In the genomic region with DNA sequence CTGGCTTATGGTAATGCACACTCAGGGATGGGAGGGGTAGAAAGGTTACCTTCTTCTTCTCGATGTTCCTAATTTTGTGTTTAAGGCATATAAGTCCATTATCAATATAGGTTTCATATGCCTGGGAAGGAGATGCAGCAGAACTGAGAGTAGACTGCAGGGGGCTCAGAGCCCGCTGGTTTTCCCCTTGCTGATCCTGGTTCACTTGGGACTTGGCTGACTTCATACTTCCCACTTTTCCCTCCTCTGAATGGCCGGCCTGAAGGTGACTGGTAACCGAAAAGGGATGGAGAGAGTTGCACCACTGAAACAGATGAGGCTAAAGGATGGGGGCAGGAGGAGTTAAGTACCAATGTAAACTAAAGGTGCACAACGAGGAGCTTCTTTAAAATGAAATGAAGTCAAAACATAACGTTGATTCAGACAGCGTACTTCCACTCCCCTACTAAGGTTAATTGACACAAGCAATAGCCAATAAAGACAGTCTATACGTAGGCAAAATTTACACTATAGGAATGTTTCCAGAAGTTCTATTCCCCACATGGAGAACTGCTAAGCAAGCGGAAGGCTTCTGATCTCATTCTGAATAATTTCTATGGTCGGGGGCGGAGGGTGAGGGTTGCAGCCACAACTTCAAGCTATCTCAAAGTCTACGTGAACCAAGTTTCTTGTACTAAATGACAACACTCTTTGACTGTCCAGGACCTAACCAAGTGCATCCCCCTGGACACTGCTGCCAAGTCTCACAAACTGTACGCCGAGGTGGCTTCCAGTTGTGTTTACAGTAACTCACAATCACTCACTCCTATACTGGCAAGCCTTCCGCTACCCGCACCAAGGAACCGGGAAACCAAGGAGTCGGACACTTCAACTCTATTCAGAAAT, we compare ENCODE assay signal across 7 mouse cellular contexts. TPM values are rescaled to one million over a fixed set of nuclear protein-coding genes. Genes with fewer than 3 reads are reported as not detected.
DNase-seq lines count a peak whose midpoint lies in the region; ATAC-seq and TF ChIP-seq lines count a peak whose summit lies in the region.

No protein-coding gene starts in this region.

- H3K4me3 ChIP-seq in lung, embryonic 14.5 days (ENCODE audit: low read depth, low read length), result peak overlapping the region; percentile 69
- H3K4me3 ChIP-seq in forebrain, postnatal 0 days (ENCODE audit: low read depth, low read length), result peak overlapping the region; percentile 70
- H3K4me3 ChIP-seq in midbrain, embryonic 13.5 days (replicated peaks), result peak overlapping the region; percentile 77

- H3K9ac ChIP-seq in lung, embryonic 14.5 days, result peak overlapping the region; percentile 72
- H3K9ac ChIP-seq in forebrain, postnatal 0 days, result peak overlapping the region; percentile 72
- peak overlapping the region; percentile 83 for H3K9ac ChIP-seq in midbrain, embryonic 13.5 days (replicated peaks)

- peak; percentile 64 for DNase-seq in lung, embryonic 14.5 days
- no peak for DNase-seq in lung, postnatal 4 days
- peak; percentile 30 for DNase-seq in brain, adult 2 months (ENCODE audit: low read depth, low spot score)
- DNase-seq in forebrain, postnatal 0 days, result peak; percentile 4
- DNase-seq in left cerebral cortex, postnatal 10 days (ENCODE audit: extremely low spot score in 1 of 2, low spot score in 2 of 2), result peak; percentile 4 to 16
- DNase-seq in urinary bladder, postnatal 4 days (ENCODE audit: low spot score in 2 of 2), result no peak

- no peaks in the 10 kb centered on the region for H3K36me3 ChIP-seq in lung, embryonic 14.5 days (ENCODE audit: insufficient read depth)
- no peaks in the 10 kb centered on the region for H3K36me3 ChIP-seq in forebrain, postnatal 0 days (ENCODE audit: insufficient read depth)
- H3K36me3 ChIP-seq in midbrain, embryonic 13.5 days, result no peaks in the 10 kb centered on the region

- no peaks in the 10 kb centered on the region for H3K9me3 ChIP-seq in lung, embryonic 14.5 days (ENCODE audit: low read depth, low read length)
- H3K9me3 ChIP-seq in forebrain, postnatal 0 days (ENCODE audit: low read length), result no peaks in the 10 kb centered on the region
- no peaks in the 10 kb centered on the region for H3K9me3 ChIP-seq in midbrain, embryonic 13.5 days

- H3K4me2 ChIP-seq in lung, embryonic 14.5 days, result peak overlapping the region; percentile 72
- H3K4me2 ChIP-seq in forebrain, postnatal 0 days (ENCODE audit: low read depth), result peak overlapping the region; percentile 92
- peak overlapping the region; percentile 90 for H3K4me2 ChIP-seq in midbrain, embryonic 13.5 days (replicated peaks)

- intact Hi-C loops in left cerebral cortex, postnatal 10 days (cut with DNase I), result no loop called here

- TF ChIP-seq CTCF in lung, embryonic 14.5 days (IDR thresholded peaks at IDR 0.05; ENCODE audit: low read depth), result peak; percentile 35
- 0 out of 2 replicates have a peak, but pooled peaks have one; percentile 31 for TF ChIP-seq CTCF in forebrain, postnatal 0 days (IDR thresholded peaks at IDR 0.05; ENCODE audit: low read depth)

- WGBS in lung, embryonic 14.5 days, result 8% methylated on average over 18 of the region's 18 CpGs
- 14% methylated on average over 18 of the region's 18 CpGs for WGBS in forebrain, postnatal 0 days
- 16% methylated on average over 18 of the region's 18 CpGs for WGBS in midbrain, embryonic 13.5 days

- H3K27ac ChIP-seq in lung, embryonic 14.5 days (ENCODE audit: low read depth), result peak overlapping the region; percentile 83; the same call in 1 of the 2 replicates
- peak overlapping the region; percentile 87; the same call in 1 of the 2 replicates for H3K27ac ChIP-seq in forebrain, postnatal 0 days (ENCODE audit: low read depth, low read length)
- H3K27ac ChIP-seq in midbrain, embryonic 13.5 days, result peak overlapping the region; percentile 92; the same call in 1 of the 2 replicates

- no peaks in the 10 kb centered on the region for H3K27me3 ChIP-seq in lung, embryonic 14.5 days (ENCODE audit: insufficient read depth, low read length)
- H3K27me3 ChIP-seq in forebrain, postnatal 0 days (ENCODE audit: insufficient read depth, low read length), result no peaks in the 10 kb centered on the region
- no peaks in the 10 kb centered on the region for H3K27me3 ChIP-seq in midbrain, embryonic 13.5 days

- ATAC-seq in lung, embryonic 14.5 days (ENCODE audit: insufficient read depth), result peak; percentile 4
- ATAC-seq in forebrain, postnatal 0 days, result no peak
- no peak; the same call in 1 of the 2 replicates for ATAC-seq in midbrain, embryonic 13.5 days

- H3K4me1 ChIP-seq in lung, embryonic 14.5 days (ENCODE audit: insufficient read depth), result no peaks in the 10 kb centered on the region
- no peaks in the 10 kb centered on the region; the same call in 1 of the 2 replicates for H3K4me1 ChIP-seq in forebrain, postnatal 0 days (ENCODE audit: insufficient read depth)
- peaks cover 10% of the 10 kb centered on the region for H3K4me1 ChIP-seq in midbrain, embryonic 13.5 days (replicated peaks)

RNA-seq across cellular contexts. Expression of a gene that starts 0.9 kb away (rescaled TPM):
- 10.4 and 11.2 TPM in 2 replicates for polyA plus RNA-seq in lung, embryonic 14.5 days (2014; fragmentation: Nextera tagmentation; extraction: Ambion mirVana)
- total RNA-seq in forebrain, postnatal 0 days (2014; rRNA removed), result 9.9 and 16.9 TPM in 2 replicates
- 2.3 and 4.1 TPM in 2 replicates for polyA plus RNA-seq in forebrain, postnatal 0 days (2015; fragmentation: Nextera tagmentation; extraction: Ambion mirVana)
- 1 to 10 TPM; 6.2 to 8.0 TPM for total RNA-seq in left cerebral cortex, postnatal 10 days (2021)
- 14.5 and 17.1 TPM in 2 replicates for polyA plus RNA-seq in midbrain, embryonic 13.5 days (2015; fragmentation: Nextera tagmentation; extraction: Ambion mirVana)

RNA-seq across cellular contexts. Expression of a gene that starts 51.1 kb away (rescaled TPM):
- polyA plus RNA-seq in lung, embryonic 14.5 days (2014; fragmentation: Nextera tagmentation; extraction: Ambion mirVana), result 150 and 151 TPM in 2 replicates
- 21.8 and 25.3 TPM in 2 replicates for total RNA-seq in forebrain, postnatal 0 days (2014; rRNA removed)
- 19.4 and 22.4 TPM in 2 replicates for polyA plus RNA-seq in forebrain, postnatal 0 days (2015; fragmentation: Nextera tagmentation; extraction: Ambion mirVana)
- 1 to 10 TPM; 3.8 to 4.5 TPM for total RNA-seq in left cerebral cortex, postnatal 10 days (2021)
- polyA plus RNA-seq in midbrain, embryonic 13.5 days (2015; fragmentation: Nextera tagmentation; extraction: Ambion mirVana), result 141 and 156 TPM in 2 replicates

Comparison
In these comparisons a context has a peak if more than half of its experiments do, and no peak if none do; other contexts are left out.
1. DNase-seq: peak in lung, embryonic 14.5 days (single experiment), brain, adult 2 months (single experiment), forebrain, postnatal 0 days (single experiment) and left cerebral cortex, postnatal 10 days (2 of 2); none in lung, postnatal 4 days (0 of 2) and urinary bladder, postnatal 4 days (0 of 2).
2. Peak in every context shown above with its lines, with median percentiles within 50 percentile points of each other: H3K27ac ChIP-seq, H3K4me2 ChIP-seq, H3K4me3 ChIP-seq and H3K9ac ChIP-seq.